Mouse (Mus musculus) small intestine, adult 2 months (tissue): ENCODE measurements around the gene Nudc.

ENCODE experiments used
- CTCF ChIP-seq: fragments of 200-500 bp; IDR thresholded peaks from 2 replicates; pipeline ENCODE4 v1.5.1; 2012; ENCODE audit warnings: low read depth, mild to moderate bottlenecking, control low read depth, inconsistent platforms, low read length, moderate library complexity, mixed read lengths; ENCODE audit not compliant: insufficient replicate concordance, insufficient read length; ENCODE audit errors: extremely low read depth
- POLR2A ChIP-seq: fragments of 200-500 bp; IDR thresholded peaks from 2 replicates; pipeline ENCODE4 v1.6.1; 2012; ENCODE audit warnings: low read depth, mild to moderate bottlenecking, control low read depth, inconsistent platforms, low read length, moderate library complexity

GRCm38 (mm10) chr4:133567251-133567650 is 21.5 kb upstream of the Nudc start:
- TF ChIP-seq CTCF = no peak
- no peak for TF ChIP-seq POLR2A
